Mouse (Mus musculus) forebrain, embryonic 16.5 days (tissue): Measurements from ENCODE around the gene Kars. TPM values are rescaled to one million over a fixed set of nuclear protein-coding genes. Genes with fewer than 3 reads are reported as not detected.

Experiments used
- ATAC-seq: fragments of 200-750 bp; cut with Nextera tagmentation; 2 replicates; pipeline ENCODE4 v1.8.0; 2017; ENCODE audit warnings: mild to moderate bottlenecking, moderate library complexity
- H3K27ac ChIP-seq: fragments of 300-500 bp; sonication (generic); 2 replicates; pipeline ENCODE4 v1.5.1; 2014; ENCODE audit warnings: low read length, control low read depth
- H3K27me3 ChIP-seq: fragments of 300-500 bp; sonication (generic); replicated peaks from 2 replicates; pipeline ENCODE4 v1.6.1; 2014; ENCODE audit warnings: low read length; ENCODE audit not compliant: control insufficient read depth, insufficient read depth
- H3K36me3 ChIP-seq: fragments of 300-500 bp; sonication (generic); 2 replicates; pipeline ENCODE4 v1.6.1; 2014; ENCODE audit not compliant: control insufficient read depth, insufficient read depth
- H3K4me1 ChIP-seq: fragments of 300-500 bp; sonication (generic); replicated peaks from 2 replicates; pipeline ENCODE4 v1.6.1; 2014; ENCODE audit warnings: low read length; ENCODE audit not compliant: control insufficient read depth, insufficient read depth
- H3K4me2 ChIP-seq: fragments of 300-500 bp; sonication (generic); 2 replicates; pipeline ENCODE4 v1.6.1; 2014; ENCODE audit warnings: mild to moderate bottlenecking, low read length, control low read depth
- H3K4me3 ChIP-seq: fragments of 300-500 bp; sonication (generic); replicated peaks from 2 replicates; pipeline ENCODE4 v1.5.1; 2014; ENCODE audit warnings: mild to moderate bottlenecking, low read length, control low read depth
- H3K9ac ChIP-seq: fragments of 300-500 bp; sonication (generic); replicated peaks from 2 replicates; pipeline ENCODE4 v1.6.1; 2014; ENCODE audit warnings: low read depth, low read length, control low read depth
- H3K9me3 ChIP-seq: fragments of 300-500 bp; sonication (generic); 2 replicates; pipeline ENCODE4 v1.6.1; 2016; ENCODE audit warnings: low read length; ENCODE audit not compliant: control insufficient read depth
- WGBS: fragments of 180-500 bp; shearing (Covaris S2); extraction: QIAGEN DNeasy Blood & Tissue Kit; methylation state at CpG from one replicate; pipeline ENCODE4 v1.1.7; 2014; 5-methylcytosine and 5-hydroxymethylcytosine counted together
- polyA plus RNA-seq: library from polyadenylated mRNA; unstranded; fragments of >200 nt; fragmentation: Nextera tagmentation; extraction: Ambion mirVana; gene quantifications from 2 replicates; pipeline ENCODE4 v1.2.1, GENCODE M21; 2015

Kars gene
- polyA plus RNA-seq, 1 experiment from 2014 or later: 171 TPM

GRCm38 (mm10) chr8:111960591-111961321 lies 50.4 kb downstream of the Kars start:
- no peak overlapping the region for H3K4me2 ChIP-seq
- H3K27me3 ChIP-seq: no peaks in the 10 kb centered on the region
- ATAC-seq: no peak
- H3K9me3 ChIP-seq: no peaks in the 10 kb centered on the region
- H3K4me3 ChIP-seq: no peak overlapping the region
- H3K36me3 ChIP-seq: peaks cover 10% of the 10 kb centered on the region; the same call in 1 of the 2 replicates
- H3K4me1 ChIP-seq: no peaks in the 10 kb centered on the region
- WGBS: 76% methylated on average over 15 of the region's 15 CpGs
- H3K27ac ChIP-seq: no peak overlapping the region
- H3K9ac ChIP-seq: no peak overlapping the region

GRCm38 (mm10) chr8:111957231-111957630 lies 53.9 kb downstream of the Kars start:
- H3K4me1 ChIP-seq: no peaks in the 10 kb centered on the region
- H3K27ac ChIP-seq: no peak overlapping the region
- no peak for ATAC-seq
- WGBS: 89% methylated on average over 2 of the region's 2 CpGs
- no peak overlapping the region for H3K9ac ChIP-seq
- H3K36me3 ChIP-seq: peaks cover 29% of the 10 kb centered on the region
- no peak overlapping the region for H3K4me2 ChIP-seq
- H3K27me3 ChIP-seq: no peaks in the 10 kb centered on the region
- no peak overlapping the region for H3K4me3 ChIP-seq
- H3K9me3 ChIP-seq: no peaks in the 10 kb centered on the region

DNA sequence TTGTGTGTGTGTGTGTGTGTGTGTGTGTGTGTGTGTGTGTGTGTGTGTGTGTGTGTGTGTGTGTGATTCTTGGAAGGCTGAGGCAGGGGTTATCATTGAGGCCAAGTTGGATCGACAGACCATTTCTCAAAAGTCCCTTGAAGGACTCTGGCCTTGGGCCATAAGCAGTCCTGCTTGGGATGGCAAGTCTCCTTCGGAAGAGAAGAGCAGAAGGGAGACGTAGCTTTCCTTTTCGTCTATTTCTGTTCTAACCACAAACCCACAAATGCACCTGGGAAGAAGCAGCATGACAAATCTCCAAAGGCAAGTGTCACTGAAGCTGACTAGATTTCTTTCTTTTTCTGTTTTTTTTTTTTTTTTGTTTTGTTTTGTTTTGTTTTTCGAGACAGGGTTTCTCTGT lies 55.2 kb downstream of the Kars start:
- no peaks in the 10 kb centered on the region for H3K4me1 ChIP-seq
- H3K9me3 ChIP-seq: no peaks in the 10 kb centered on the region
- H3K9ac ChIP-seq: no peak overlapping the region
- no peak overlapping the region for H3K4me2 ChIP-seq
- 92% methylated on average over 5 of the region's 5 CpGs for WGBS
- no peak for ATAC-seq
- H3K27ac ChIP-seq: no peak overlapping the region
- H3K4me3 ChIP-seq: no peak overlapping the region
- H3K27me3 ChIP-seq: no peaks in the 10 kb centered on the region
- peaks cover 29% of the 10 kb centered on the region for H3K36me3 ChIP-seq

DNA sequence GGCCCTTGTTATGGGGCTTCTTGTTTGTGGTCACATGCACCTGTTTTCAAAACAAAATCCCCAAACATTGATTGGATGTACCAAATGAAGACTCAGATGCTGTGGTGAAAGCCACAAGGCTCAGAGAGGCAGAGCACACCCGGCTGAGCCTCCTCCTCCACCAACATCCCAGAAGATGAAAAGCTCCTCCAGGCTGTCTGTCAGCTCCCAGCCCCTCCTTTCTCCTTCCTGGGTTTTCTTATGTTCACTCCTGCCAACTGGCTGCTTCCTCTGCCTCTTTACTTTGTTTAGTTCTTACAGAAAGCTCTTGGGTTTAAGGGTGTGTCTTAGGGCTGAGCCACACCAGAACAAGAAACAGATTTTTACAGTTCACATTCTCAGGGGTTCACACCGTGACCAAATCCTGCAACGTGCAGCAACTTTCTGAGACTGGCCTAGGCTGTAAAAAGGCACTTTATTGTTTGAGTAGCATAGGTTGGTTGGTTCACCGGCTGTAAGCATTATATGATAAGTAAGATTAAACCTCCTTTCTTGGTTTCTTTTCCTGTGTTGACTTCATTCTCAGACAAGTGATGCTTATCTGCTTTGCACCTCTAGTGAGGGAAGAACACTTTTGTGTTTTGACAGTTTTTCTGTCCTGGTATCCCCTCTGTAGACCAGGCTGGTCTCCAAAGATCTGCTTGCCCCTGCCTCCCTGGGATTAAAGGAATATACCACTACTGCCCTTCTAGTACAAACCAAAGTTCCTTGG lies 56.1 kb downstream of the Kars start:
- H3K27me3 ChIP-seq: no peaks in the 10 kb centered on the region
- no peak overlapping the region for H3K4me3 ChIP-seq
- no peak overlapping the region for H3K27ac ChIP-seq
- H3K4me1 ChIP-seq: no peaks in the 10 kb centered on the region
- no peak for ATAC-seq
- peaks cover 29% of the 10 kb centered on the region for H3K36me3 ChIP-seq
- H3K9ac ChIP-seq: no peak overlapping the region
- 89% methylated on average over 4 of the region's 4 CpGs for WGBS
- H3K4me2 ChIP-seq: no peak overlapping the region
- no peaks in the 10 kb centered on the region for H3K9me3 ChIP-seq

- no peak for ATAC-seq
- 95% methylated on average over 5 of the region's 5 CpGs for WGBS
- H3K27me3 ChIP-seq: no peaks in the 10 kb centered on the region
- H3K27ac ChIP-seq: no peak overlapping the region
- no peak overlapping the region for H3K9ac ChIP-seq
- no peak overlapping the region for H3K4me2 ChIP-seq
- no peak overlapping the region for H3K4me3 ChIP-seq
- no peaks in the 10 kb centered on the region for H3K9me3 ChIP-seq
- no peaks in the 10 kb centered on the region for H3K4me1 ChIP-seq
- peaks cover 34% of the 10 kb centered on the region for H3K36me3 ChIP-seq
Observed at GRCm38 (mm10) chr8:111951936-111952335, 59.2 kb downstream of the Kars start.

GRCm38 (mm10) chr8:111951317-111951716 lies 59.8 kb downstream of the Kars start:
- no peak for ATAC-seq
- no peak overlapping the region for H3K4me2 ChIP-seq
- H3K9me3 ChIP-seq: no peaks in the 10 kb centered on the region
- 95% methylated on average over 7 of the region's 7 CpGs for WGBS
- H3K27me3 ChIP-seq: no peaks in the 10 kb centered on the region
- no peak overlapping the region for H3K27ac ChIP-seq
- no peak overlapping the region for H3K4me3 ChIP-seq
- no peak overlapping the region for H3K9ac ChIP-seq
- H3K36me3 ChIP-seq: peaks cover 34% of the 10 kb centered on the region
- H3K4me1 ChIP-seq: no peaks in the 10 kb centered on the region

DNA sequence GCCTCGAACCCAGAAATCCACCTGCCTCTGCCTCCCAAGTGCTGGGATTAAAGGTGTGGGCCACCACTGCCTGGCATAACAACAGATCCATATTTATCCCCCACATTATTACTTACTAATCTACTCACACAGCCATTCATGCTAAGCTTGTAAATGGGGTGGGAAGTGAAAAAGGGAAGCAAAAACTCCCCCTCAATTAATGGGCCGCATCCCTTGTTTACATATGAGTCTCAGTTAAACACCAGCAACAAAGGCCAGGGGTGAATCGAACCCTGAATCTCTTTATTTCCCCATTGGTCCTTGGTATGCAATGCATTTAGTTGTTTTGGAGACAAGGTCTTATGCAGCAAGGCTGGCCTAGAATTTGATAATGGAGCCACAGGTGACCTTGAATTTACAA lies 60.3 kb downstream of the Kars start:
- Histone ChIP-seq H3K9ac (no peak overlapping the region), H3K9me3 (no peaks in the 10 kb centered on the region), H3K27me3 (no peaks in the 10 kb centered on the region), H3K4me2 (no peak overlapping the region), H3K4me3 (no peak overlapping the region), H3K27ac (no peak overlapping the region), H3K36me3 (peaks cover 34% of the 10 kb centered on the region), H3K4me1 (no peaks in the 10 kb centered on the region)
- WGBS: 91% methylated on average over 3 of the region's 3 CpGs
- ATAC-seq: no peak

- Histone ChIP-seq H3K27me3 (no peaks in the 10 kb centered on the region), H3K27ac (no peak overlapping the region), H3K4me3 (no peak overlapping the region), H3K36me3 (peaks cover 26% of the 10 kb centered on the region), H3K4me1 (no peaks in the 10 kb centered on the region), H3K4me2 (no peak overlapping the region), H3K9ac (no peak overlapping the region), H3K9me3 (no peaks in the 10 kb centered on the region)
- no peak for ATAC-seq
- WGBS: 88% methylated on average over 8 of the region's 8 CpGs
Observed at GRCm38 (mm10) chr8:111947954-111948353, 63.2 kb downstream of the Kars start.

DNA sequence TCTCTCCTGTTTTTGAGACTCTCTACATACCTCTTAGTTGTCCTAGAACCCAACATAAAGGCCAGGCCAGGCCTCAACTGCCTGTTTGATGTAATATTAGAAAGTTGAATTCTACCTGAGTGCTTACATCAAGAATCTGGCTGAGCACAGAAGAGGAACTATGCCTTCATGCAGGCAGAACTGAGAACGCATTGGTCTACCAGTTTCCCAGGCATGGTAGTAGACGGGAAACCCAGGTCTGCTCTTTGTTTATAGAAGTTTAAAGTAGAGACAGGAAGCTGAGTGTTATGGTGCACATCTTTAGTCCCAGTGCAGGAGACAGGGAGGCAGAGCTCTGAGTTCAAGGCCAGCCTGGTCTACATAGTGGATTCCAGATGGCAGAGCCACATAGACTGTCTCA lies 64.0 kb downstream of the Kars start:
- peaks cover 23% of the 10 kb centered on the region for H3K36me3 ChIP-seq
- no peak for ATAC-seq
- WGBS: 95% methylated on average over 2 of the region's 2 CpGs

More for the DNA sequence above, 64.0 kb downstream of the Kars start:
- H3K4me1 ChIP-seq: peaks cover 2% of the 10 kb centered on the region
- H3K27ac ChIP-seq: no peak overlapping the region
- no peak overlapping the region for H3K9ac ChIP-seq
- no peak overlapping the region for H3K4me3 ChIP-seq
- no peak overlapping the region for H3K4me2 ChIP-seq
- H3K9me3 ChIP-seq: no peaks in the 10 kb centered on the region
- H3K27me3 ChIP-seq: no peaks in the 10 kb centered on the region
